Mouse (Mus musculus): ENCODE measurements around the gene Ppp1r35.

DNA sequence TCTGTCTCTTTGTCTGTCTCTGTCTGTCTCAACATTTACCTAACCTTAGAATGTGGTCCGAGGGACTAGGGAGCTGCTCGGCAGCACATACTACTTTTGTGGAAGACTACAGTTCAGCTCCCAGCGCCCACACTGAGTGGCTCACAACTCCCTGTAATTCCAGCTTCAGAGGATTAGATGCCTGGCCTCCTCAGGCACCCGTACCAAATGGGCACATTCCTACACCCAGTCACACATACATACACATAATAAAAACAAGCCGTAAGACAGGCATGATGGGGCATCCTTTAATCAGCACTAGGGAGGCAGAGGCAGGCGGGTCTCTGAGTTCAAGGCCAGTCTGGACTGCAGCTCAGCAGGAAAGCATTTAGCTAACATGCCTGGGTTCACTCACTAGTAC lies 35.8 kb upstream of the Ppp1r35 start:
- TF ChIP-seq CTCF (IDR thresholded peaks at IDR 0.05; ENCODE audit: low read depth): no peak
- TF ChIP-seq EP300 (IDR thresholded peaks at IDR 0.05; ENCODE audit: low read depth): no peak
